Mouse (Mus musculus): ENCODE data around the gene Slc6a6.

DNA sequence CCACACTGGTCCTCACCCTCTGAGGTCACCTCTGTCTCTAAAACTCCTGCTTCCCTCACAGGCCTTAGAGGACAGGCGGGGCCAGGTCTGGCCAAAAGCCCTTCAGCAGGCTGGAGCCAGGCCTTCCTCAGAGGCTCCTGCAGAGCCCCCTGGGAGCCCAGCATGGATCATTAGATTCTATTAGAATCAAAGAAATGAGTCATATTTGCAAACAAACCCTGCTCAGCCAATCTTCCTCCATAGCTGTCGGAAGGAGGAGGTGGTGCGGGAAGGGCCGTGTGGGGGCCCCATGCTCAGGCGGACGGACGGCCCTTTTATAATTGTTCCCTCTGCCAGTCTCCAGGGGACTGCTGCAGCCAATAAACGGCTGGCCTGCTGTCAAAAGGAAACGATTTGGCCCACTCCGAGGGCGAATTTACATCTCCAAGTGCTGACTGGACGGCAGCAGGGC, 45.8 kb downstream of the Slc6a6 start:
- TF ChIP-seq CTCF (conservative IDR thresholded peaks at IDR 0.05; ENCODE audit: insufficient read depth, insufficient read length, low read depth, low read length) (no peak), POLR2A (IDR thresholded peaks at IDR 0.05; ENCODE audit: low read depth, low read length) (no peak)
